Mouse (Mus musculus) gastrocnemius, postnatal 10 days (tissue): ENCODE measurements around the gene Dlgap3. TPM values are rescaled to one million over a fixed set of nuclear protein-coding genes. Genes with fewer than 3 reads are reported as not detected.

Source experiments
- DNase-seq: peaks from one replicate; pipeline ENCODE4 v3.0.0; 2021; ENCODE audit warnings: mixed read lengths
- total RNA-seq, 2 experiments: library from RNA; stranded (reverse); gene quantifications; 2 replicates each; pipeline ENCODE4 v1.2.3; 2021

Dlgap3 gene
- total RNA-seq, 2 experiments from 2014 or later, result 0.68 to 0.78 TPM

GRCm38 (mm10) chr4:127174075-127174899 lies 5.3 kb downstream of the Dlgap3 start:
- DNase-seq, result no peak

- DNase-seq, result no peak
Measured at GRCm38 (mm10) chr4:127174900-127175278, 5.9 kb downstream of the Dlgap3 start.

- DNase-seq, result no peak
Measured at GRCm38 (mm10) chr4:127177961-127178360, 9.0 kb downstream of the Dlgap3 start.

GRCm38 (mm10) chr4:127178671-127179070 lies 9.7 kb downstream of the Dlgap3 start:
- DNase-seq, result no peak

- no peak for DNase-seq
Measured at GRCm38 (mm10) chr4:127179469-127180449, 10.8 kb downstream of the Dlgap3 start.

- DNase-seq, result no peak
Measured at GRCm38 (mm10) chr4:127180450-127180840, 11.4 kb downstream of the Dlgap3 start.

- DNase-seq, result no peak
Measured at GRCm38 (mm10) chr4:127181010-127181409, 12.0 kb downstream of the Dlgap3 start.

- DNase-seq, result no peak
Measured at GRCm38 (mm10) chr4:127183867-127184266, 14.9 kb downstream of the Dlgap3 start.

- no peak for DNase-seq
Measured at GRCm38 (mm10) chr4:127190921-127191320, 21.9 kb downstream of the Dlgap3 start.

GRCm38 (mm10) chr4:127192704-127193103 lies 23.7 kb downstream of the Dlgap3 start:
- no peak for DNase-seq

- DNase-seq, result no peak
Measured at GRCm38 (mm10) chr4:127193378-127194155, 24.6 kb downstream of the Dlgap3 start.

GRCm38 (mm10) chr4:127194477-127195269 lies 25.7 kb downstream of the Dlgap3 start:
- DNase-seq, result no peak

GRCm38 (mm10) chr4:127198609-127199008 lies 29.6 kb downstream of the Dlgap3 start:
- DNase-seq, result no peak

- no peak for DNase-seq
Measured at GRCm38 (mm10) chr4:127199406-127199805, 30.4 kb downstream of the Dlgap3 start.

- DNase-seq, result no peak
Measured at GRCm38 (mm10) chr4:127200164-127200722, 31.2 kb downstream of the Dlgap3 start.

- DNase-seq, result no peak
Measured at GRCm38 (mm10) chr4:127200769-127201617, 32.0 kb downstream of the Dlgap3 start.

GRCm38 (mm10) chr4:127203081-127203480 lies 34.1 kb downstream of the Dlgap3 start:
- no peak for DNase-seq

- DNase-seq, result no peak
Measured at GRCm38 (mm10) chr4:127211318-127211717, 42.3 kb downstream of the Dlgap3 start.

- no peak for DNase-seq
Measured at GRCm38 (mm10) chr4:127214510-127214909, 45.5 kb downstream of the Dlgap3 start.

GRCm38 (mm10) chr4:127215103-127215502 lies 46.1 kb downstream of the Dlgap3 start:
- no peak for DNase-seq
